Mouse (Mus musculus): ENCODE results near the gene Spindoc. TPM values are rescaled to one million over a fixed set of nuclear protein-coding genes. Genes with fewer than 3 reads are reported as not detected.

The Spindoc gene
- polyA plus RNA-seq, 1 experiment, result 19.0 TPM

DNA sequence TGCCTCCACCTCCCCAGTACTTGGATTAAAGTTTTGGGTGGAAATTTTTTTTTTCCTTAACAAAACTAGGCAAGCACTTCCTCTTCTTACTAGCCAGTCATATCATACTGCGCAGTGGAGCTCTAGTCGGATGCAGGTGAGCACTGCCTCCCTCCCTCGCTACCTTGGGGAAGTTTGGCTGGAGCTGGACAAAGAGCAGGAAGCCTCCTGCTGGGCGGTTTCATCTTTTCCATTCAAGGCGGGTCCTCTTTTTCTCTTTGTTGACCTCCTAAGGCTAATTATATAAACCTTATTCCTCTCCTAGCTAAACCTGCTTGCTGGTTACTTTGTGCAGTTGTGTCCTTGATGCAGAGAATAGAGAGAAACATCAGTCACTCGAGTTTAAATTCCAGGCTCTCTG, 29.2 kb downstream of the Spindoc start:
- Histone ChIP-seq H3K4me3 (ENCODE audit: insufficient read depth, low read length) (no peak overlapping the region), H3K27ac (ENCODE audit: insufficient read depth, low read depth, low read length) (no peak overlapping the region)
- TF ChIP-seq CTCF (IDR thresholded peaks at IDR 0.05; ENCODE audit: low read depth, low read length) (no peak), POLR2A (IDR thresholded peaks at IDR 0.05; ENCODE audit: borderline replicate concordance, low read depth, low read length) (no peak)

DNA sequence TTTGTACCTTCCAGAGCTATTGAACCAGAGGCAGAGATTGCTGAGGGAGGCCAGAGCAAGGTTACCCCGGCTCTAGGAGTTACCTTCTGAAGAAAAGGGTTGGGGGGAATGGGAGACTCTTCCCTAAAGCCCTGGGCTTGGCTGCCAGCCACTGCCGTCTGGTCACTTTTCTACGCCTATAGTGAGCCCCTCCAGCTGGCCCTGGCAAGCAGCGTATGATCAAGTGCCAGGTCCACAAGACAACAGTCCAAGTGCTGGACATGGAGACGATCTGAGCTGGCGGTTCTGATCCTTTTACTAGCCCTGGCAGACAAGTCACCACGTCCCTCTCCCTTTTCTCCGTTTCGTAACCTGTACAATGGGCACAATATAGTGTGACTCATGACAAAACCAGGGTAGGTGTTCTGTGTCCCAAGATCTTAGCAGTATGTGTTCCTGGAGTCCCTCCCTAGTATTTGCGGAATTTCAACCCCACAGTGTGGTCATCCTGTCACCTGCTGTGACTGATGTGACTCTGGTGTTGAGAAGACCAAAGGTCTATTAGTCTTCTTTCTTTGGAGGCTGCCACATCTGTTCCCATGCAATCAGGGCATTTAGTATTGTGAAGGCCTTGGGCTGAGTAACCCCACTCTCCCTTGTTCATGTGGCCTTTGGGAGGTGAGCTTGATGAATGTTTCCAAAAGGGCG, 29.8 kb downstream of the Spindoc start:
- Histone ChIP-seq H3K4me3 (ENCODE audit: insufficient read depth, low read length) (no peak overlapping the region), H3K27ac (ENCODE audit: insufficient read depth, low read depth, low read length) (no peak overlapping the region), H3K4me1 (ENCODE audit: control insufficient read depth, insufficient read depth, low read length) (no peaks in the 10 kb centered on the region)
- TF ChIP-seq CTCF (IDR thresholded peaks at IDR 0.05; ENCODE audit: low read depth, low read length), result no peak
- no peak for TF ChIP-seq POLR2A (IDR thresholded peaks at IDR 0.05; ENCODE audit: borderline replicate concordance, low read depth, low read length)

More for the DNA sequence above, 29.2 kb downstream of the Spindoc start:
- no peaks in the 10 kb centered on the region for H3K4me1 ChIP-seq (ENCODE audit: control insufficient read depth, insufficient read depth, low read length)

GRCm38 (mm10) chr19:7349993-7350392, 32.8 kb downstream of the Spindoc start:
- no peak for TF ChIP-seq POLR2A (IDR thresholded peaks at IDR 0.05; ENCODE audit: borderline replicate concordance, low read depth, low read length)
- no peak for TF ChIP-seq CTCF (IDR thresholded peaks at IDR 0.05; ENCODE audit: low read depth, low read length)
- no peak overlapping the region for H3K27ac ChIP-seq (ENCODE audit: insufficient read depth, low read depth, low read length)
- no peak overlapping the region for H3K4me3 ChIP-seq (ENCODE audit: insufficient read depth, low read length)
- H3K4me1 ChIP-seq (ENCODE audit: control insufficient read depth, insufficient read depth, low read length), result no peaks in the 10 kb centered on the region

DNA sequence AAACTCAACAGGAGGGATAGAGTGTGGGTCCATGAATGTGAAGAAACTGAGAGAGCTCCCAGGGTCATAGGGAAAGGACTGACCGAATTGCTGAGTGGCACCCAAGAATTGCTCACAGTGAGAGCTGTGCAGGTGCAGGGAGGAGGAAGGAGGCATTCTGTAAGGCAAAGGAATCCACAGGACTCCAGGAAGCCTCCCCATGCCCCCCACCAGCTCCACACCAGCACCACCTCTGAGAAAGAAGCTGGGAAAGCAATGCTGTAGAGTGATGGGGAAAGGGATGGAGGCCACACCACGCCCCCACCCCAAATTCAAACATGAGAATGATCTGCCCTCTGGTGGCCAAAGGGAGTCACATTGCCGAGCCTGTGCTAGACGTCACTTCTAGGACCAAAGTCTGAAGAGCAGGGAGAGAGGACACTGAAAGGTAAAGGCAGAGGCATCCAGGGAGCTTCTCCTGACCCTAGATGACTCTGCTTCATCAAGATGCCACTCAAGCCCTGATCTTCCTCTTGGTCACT, 37.5 kb downstream of the Spindoc start:
- Histone ChIP-seq H3K4me1 (ENCODE audit: control insufficient read depth, insufficient read depth, low read length) (peaks cover 3% of the 10 kb centered on the region; the same call in 1 of the 2 replicates), H3K4me3 (ENCODE audit: insufficient read depth, low read length) (no peak overlapping the region), H3K27ac (ENCODE audit: insufficient read depth, low read depth, low read length) (no peak overlapping the region)
- TF ChIP-seq CTCF (IDR thresholded peaks at IDR 0.05; ENCODE audit: low read depth, low read length) (peak; percentile 89), POLR2A (IDR thresholded peaks at IDR 0.05; ENCODE audit: borderline replicate concordance, low read depth, low read length) (no peak)

- no peak for TF ChIP-seq CTCF (IDR thresholded peaks at IDR 0.05; ENCODE audit: low read depth, low read length)
- TF ChIP-seq POLR2A (IDR thresholded peaks at IDR 0.05; ENCODE audit: borderline replicate concordance, low read depth, low read length), result no peak
- Histone ChIP-seq H3K4me3 (ENCODE audit: insufficient read depth, low read length) (no peak overlapping the region), H3K4me1 (ENCODE audit: control insufficient read depth, insufficient read depth, low read length) (peaks cover 21% of the 10 kb centered on the region), H3K27ac (ENCODE audit: insufficient read depth, low read depth, low read length) (no peak overlapping the region)
Measured at GRCm38 (mm10) chr19:7342646-7343045, 40.1 kb downstream of the Spindoc start.

- Histone ChIP-seq H3K4me1 (ENCODE audit: control insufficient read depth, insufficient read depth, low read length) (peaks cover 29% of the 10 kb centered on the region), H3K4me3 (ENCODE audit: insufficient read depth, low read length) (peak within 1 kb of the TSS; percentile 83), H3K27ac (ENCODE audit: insufficient read depth, low read depth, low read length) (peak within 1 kb of the TSS; percentile 74)
- no peak for TF ChIP-seq POLR2A (IDR thresholded peaks at IDR 0.05; ENCODE audit: borderline replicate concordance, low read depth, low read length)
- TF ChIP-seq CTCF (IDR thresholded peaks at IDR 0.05; ENCODE audit: low read depth, low read length), result no peak
Measured at GRCm38 (mm10) chr19:7341512-7342397, 41.0 kb downstream of the Spindoc start, which contains the start of gene Mark2. Gene Mark2, minus strand, starts transcription at chr19:7341860.

DNA sequence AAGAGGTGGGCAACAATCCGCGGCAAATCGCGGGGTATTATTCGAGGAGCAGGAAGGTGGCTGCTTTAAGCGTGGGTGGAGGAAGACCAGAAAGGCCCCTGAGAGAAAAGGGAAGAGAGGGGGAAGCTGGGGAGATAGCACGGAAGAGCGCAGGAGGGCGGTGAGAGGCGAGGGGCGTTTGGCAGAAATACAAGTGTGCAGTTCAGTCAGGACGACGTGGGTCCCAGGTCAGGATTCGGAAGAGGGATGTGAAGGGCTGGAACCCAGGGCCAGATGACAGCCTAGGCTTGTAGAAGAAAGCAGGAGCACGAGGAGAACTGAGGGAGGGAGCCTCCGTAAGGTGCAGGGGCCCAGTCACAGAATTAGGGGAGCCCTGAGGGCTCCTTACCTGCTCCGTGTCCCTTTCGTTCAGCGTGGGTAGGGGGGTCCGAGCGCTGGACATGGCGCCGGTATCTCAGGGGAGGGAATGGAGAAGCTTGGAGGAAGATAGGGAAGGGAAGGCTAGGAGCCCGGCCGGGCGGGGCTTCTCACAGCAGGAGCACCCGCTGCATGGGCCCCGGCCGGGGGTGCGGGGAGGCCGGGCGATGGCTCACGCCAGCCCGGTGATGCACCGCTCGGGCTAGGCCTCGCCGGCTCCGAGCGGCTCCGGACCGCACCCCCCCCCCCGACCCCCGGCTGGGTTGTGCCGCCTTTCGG, 41.9 kb downstream of the Spindoc start:
- Histone ChIP-seq H3K4me3 (ENCODE audit: insufficient read depth, low read length) (peak overlapping the region; percentile 83), H3K27ac (ENCODE audit: insufficient read depth, low read depth, low read length) (peak overlapping the region; percentile 74), H3K4me1 (ENCODE audit: control insufficient read depth, insufficient read depth, low read length) (peaks cover 37% of the 10 kb centered on the region)
- TF ChIP-seq CTCF (IDR thresholded peaks at IDR 0.05; ENCODE audit: low read depth, low read length), result no peak
- no peak for TF ChIP-seq POLR2A (IDR thresholded peaks at IDR 0.05; ENCODE audit: borderline replicate concordance, low read depth, low read length)

GRCm38 (mm10) chr19:7340371-7340779, 42.4 kb downstream of the Spindoc start:
- peaks cover 42% of the 10 kb centered on the region for H3K4me1 ChIP-seq (ENCODE audit: control insufficient read depth, insufficient read depth, low read length)

GRCm38 (mm10) chr19:7339867-7340266, 42.9 kb downstream of the Spindoc start:
- Histone ChIP-seq H3K4me1 (ENCODE audit: control insufficient read depth, insufficient read depth, low read length) (peaks cover 42% of the 10 kb centered on the region), H3K4me3 (ENCODE audit: insufficient read depth, low read length) (peak overlapping the region; percentile 83), H3K27ac (ENCODE audit: insufficient read depth, low read depth, low read length) (no peak overlapping the region)
- no peak for TF ChIP-seq CTCF (IDR thresholded peaks at IDR 0.05; ENCODE audit: low read depth, low read length)
- TF ChIP-seq POLR2A (IDR thresholded peaks at IDR 0.05; ENCODE audit: borderline replicate concordance, low read depth, low read length), result no peak

More at GRCm38 (mm10) chr19:7340371-7340779, 42.4 kb downstream of the Spindoc start:
- peak overlapping the region; percentile 74 for H3K27ac ChIP-seq (ENCODE audit: insufficient read depth, low read depth, low read length)
- TF ChIP-seq POLR2A (IDR thresholded peaks at IDR 0.05; ENCODE audit: borderline replicate concordance, low read depth, low read length) (no peak), CTCF (IDR thresholded peaks at IDR 0.05; ENCODE audit: low read depth, low read length) (no peak)
- H3K4me3 ChIP-seq (ENCODE audit: insufficient read depth, low read length), result peak overlapping the region; percentile 83
